Mouse (Mus musculus): ENCODE measurements around the gene Cacna1e.

DNA sequence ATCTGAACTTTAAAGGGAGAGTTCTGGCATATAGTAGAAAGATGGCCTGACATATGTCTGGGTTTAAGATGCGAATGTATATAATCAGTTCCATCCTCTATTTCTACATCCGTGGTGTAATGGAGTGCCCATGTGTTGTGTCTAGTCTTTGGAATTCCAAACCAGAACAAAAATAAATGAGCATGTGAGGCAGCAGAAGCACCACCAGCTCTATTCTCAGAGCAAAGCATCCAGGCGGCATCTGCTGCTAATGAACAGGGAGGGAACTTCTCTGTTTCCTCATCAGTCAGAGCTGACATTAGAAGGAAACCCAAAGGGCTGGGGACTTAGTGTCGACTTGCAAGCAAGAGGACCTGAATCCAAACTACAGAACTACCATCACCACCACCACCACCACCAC, 385.5 kb downstream of the Cacna1e start:
- TF ChIP-seq CTCF (IDR thresholded peaks at IDR 0.05; ENCODE audit: low read depth) (no peak), EP300 (IDR thresholded peaks at IDR 0.05; ENCODE audit: low read depth) (no peak)

Data from liver, embryonic 14.5 days (tissue).